Mouse (Mus musculus): ENCODE data around the gene Fgfr2. TPM values are rescaled to one million over a fixed set of nuclear protein-coding genes. Genes with fewer than 3 reads are reported as not detected.

The Fgfr2 gene
- total RNA-seq, 2 experiments from 2014 or later, result 56.7 to 61.5 TPM

DNA sequence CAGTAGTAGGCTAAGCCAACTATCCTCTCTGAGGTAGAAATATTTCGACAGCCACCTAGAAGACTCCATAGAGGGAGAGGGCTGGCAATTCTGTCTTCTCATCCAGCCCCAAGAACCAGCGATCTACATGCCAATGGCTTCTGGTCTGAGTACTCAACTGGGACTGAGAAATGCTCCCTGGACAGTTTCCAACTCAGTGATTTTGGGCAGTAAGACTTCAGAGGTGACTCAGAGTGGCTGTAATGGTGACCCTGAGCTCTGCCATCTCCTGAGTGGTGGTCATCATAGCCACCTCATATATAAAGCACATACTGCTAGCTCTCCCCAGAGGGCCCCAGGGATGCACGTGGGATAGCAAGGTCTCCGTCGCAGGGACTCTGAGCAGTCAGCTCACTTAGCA is 1055.6 kb downstream of the Fgfr2 start:
- DNase-seq (ENCODE audit: low spot score in 2 of 2), result no peak

DNA sequence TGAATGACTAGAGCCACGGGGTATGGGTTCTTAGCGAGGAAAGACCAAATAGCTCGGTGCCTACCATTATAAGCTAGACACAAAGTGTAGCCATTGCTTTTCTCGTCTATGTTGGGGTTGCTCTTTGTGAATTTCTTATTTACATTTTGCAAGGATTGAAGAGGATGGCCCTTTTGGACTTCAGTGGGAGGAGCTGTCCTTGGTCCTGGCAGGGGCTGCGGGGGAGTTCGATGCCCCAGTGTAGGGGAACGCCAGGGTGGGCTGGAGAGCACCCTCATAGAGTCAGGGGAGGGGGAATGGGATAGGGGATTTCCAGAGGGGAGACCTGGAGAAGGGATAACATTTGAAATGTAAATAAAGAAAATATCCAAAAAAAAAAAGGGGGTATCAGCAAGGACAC is 1063.0 kb downstream of the Fgfr2 start:
- no peak for DNase-seq (ENCODE audit: low spot score in 2 of 2)

DNA sequence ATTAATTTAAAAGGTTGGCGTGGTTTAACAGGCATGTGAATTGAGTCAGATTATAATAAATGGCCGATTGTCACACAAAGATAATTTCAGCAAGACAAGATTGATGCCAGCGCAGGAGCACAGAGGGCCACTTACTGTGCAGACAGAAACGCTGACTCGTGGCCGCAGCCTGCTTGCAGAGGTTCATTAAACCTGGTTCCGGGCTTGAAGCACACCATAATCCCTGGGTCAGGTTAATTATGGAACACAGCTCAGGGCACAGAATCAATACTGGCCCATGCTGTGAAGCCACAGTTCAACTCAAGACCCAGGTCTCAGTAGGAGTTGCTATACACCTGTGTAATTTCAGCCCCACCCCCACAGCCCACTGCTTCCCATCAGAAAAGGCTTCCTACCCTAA is 1066.6 kb downstream of the Fgfr2 start:
- no peak for DNase-seq (ENCODE audit: low spot score in 2 of 2)

DNA sequence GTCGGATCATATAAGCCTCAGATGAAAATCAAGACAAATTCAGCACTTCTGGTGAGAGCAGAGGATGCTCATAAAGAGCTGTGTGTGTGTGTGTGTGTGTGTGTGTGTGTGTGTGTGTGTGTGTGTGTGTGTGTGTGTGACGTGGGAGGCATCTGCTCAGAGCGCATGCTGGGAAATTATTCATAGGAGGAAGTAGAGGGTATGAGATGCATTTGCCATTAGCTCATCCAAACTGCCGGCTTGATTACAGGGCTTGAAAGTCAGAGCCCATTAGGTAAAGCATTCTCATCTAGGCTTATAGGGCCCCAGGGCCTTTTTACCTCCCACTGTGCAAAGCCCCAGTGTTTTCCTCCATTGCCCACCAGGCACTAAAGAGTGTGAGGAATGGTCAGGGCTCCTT is 1076.5 kb downstream of the Fgfr2 start:
- peak in 1 of 2 experiments; percentile 24 for DNase-seq (ENCODE audit: low spot score in 2 of 2)

DNA sequence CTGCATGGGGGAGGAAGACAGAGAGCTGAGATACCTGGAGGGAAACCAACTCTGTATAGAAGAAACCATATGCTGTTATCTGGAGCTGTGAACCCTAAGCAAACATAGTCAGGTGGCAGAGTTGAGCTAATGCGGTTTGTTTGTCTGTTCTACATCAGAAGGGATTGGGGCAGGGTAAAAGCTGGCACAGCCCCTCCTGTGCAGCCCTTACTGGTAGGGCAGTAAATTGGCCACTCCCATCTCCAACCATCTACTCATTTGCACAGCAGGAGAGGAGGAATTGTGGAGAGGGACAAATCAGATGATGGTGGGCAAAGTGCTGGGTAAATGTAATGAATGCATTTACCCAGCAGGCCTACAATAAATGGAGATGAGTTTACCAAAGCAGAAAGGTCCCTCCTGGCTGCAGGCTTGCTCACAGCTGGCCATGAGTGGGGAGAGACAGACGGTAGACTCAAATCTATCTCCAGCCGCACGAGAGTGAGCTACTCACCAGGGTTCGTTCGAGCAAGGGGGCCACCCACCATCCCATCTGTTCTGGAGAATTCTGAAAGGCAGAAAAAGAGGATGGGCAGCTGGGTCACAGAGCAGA is 1091.1 kb downstream of the Fgfr2 start:
- DNase-seq (ENCODE audit: low spot score in 2 of 2), result peak in 1 of 2 experiments; percentile 28

DNA sequence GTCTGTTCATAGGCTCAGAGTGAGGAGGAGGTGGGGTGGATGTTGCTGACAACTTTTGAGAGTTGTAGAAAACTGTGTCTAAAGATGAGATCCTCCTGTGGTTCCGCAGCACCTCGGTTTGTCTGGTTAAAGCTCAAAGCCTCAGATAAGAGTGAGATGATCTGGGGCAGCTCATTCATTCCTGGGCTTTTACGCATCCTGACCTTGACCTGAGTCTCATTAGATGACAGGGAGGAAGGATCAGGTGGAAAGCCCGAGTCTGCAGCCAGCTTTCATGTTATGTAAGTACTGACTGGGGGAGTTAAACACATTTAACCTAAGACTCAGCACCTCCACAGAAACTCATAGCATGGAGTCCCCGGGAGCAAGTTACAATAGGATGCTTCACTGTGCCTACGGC is 1096.5 kb downstream of the Fgfr2 start:
- DNase-seq (ENCODE audit: low spot score in 2 of 2), result no peak

DNA sequence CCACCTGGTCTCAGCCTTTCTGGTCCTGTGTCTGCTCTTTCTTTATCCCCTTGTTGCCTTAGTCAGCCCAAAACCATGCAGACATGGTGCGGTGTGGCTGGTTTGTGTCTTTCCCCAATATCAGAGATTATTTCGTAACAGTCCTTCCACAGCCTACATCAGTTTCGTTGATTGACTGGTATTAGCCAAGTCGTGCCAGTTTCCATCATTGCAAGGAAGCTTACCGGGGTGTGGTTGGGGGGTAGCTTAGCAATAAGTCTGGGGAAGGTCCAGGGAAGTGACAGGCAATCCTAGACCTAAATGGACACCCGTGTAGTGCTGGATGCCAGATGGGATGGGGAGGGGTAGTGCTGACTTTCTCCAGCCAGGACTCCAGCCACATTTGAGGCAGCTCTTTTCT is 1097.6 kb downstream of the Fgfr2 start:
- DNase-seq (ENCODE audit: low spot score in 2 of 2), result no peak

DNA sequence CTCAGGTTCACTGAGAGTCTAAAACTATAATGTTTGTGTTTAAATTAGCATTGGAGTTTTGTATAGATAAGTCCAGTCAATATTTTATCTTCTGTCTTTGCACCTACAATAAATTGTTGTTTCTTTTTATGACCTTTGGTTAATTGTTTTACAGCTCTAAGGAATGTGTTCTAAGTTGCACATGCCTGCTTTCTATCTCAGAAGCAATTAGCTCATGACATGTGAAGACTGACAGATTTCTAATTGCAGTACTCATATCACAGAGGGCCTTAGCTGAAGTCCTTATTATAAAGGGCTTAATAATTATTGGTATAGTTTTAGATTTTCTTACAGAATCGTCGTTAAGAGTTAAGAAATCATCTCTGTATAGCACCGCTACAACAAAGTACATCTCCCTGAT is 1107.2 kb downstream of the Fgfr2 start:
- no peak for DNase-seq (ENCODE audit: low spot score in 2 of 2)

DNA sequence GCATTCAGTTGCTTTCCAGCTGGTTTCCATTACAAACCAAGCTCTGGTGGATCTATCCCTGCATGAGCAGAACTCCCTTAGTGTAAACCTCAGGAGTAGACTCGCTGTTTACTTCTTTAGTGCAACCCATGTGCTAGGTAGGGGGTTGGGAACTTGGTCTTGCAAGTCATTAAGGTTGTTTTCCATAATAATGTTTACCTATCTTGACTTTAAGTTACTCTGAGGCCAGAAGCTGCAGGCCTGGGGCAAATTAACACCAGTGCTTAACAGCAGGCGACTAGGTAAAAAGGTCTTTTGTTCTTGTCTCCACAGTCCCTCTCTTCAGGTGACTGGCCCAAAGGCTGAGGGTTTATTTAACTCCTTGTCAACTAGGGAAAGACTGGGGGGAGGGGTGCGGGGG is 1108.0 kb downstream of the Fgfr2 start:
- DNase-seq (ENCODE audit: low spot score in 2 of 2), result no peak

DNA sequence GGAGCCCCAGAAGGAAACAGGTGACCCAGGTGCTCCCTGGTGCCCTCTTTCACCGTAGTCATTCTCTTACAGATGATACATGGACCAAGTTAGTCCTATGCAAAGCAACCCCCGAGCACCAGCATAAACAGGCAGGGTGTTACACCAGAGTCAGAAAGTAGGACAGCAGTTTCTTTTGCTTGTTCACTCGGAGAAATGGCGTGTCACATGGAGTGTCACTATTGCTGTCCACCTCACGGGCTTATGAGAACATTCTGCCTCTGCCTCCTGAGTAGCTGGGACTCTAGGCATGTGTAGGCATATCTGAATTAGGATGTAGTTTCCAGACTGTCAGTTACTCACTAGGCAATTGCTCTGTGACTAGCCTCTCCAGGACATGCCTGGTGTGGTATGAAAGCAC is 1109.2 kb downstream of the Fgfr2 start:
- DNase-seq (ENCODE audit: low spot score in 2 of 2), result no peak

DNA sequence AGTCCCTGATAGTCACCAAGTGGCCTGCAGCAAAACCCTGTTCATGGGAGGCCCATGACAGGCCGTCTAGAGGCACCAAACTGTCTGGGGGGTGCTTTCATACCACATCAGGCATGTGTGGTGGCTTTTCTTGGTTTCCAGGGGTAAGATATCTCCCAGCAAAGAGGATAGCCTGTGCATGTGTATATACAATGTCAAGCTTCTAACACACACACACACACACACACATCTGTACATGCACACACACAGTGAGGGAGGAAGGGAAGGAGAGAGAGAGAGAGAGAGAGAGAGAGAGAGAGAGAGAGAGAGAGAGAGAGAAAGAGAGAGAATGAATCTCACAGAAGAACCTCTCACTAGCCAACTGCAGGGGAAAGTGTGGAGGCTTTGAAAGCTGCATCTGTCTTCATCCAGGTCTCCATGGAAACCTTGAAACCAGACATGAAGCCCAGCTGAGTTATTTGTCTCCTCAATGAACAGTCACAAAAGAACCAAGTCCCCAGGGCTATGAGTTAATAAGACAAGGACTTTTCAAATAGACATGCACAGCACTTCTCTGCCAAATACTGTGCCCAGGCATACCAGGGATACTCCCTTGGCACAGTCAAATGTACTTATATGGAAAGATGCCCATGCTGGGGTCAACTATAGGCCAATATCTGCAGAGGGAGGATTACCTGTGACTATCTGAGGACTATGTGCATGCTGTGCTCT is 1110.0 kb downstream of the Fgfr2 start:
- peak in 1 of 2 experiments; percentile 61 for DNase-seq (ENCODE audit: low spot score in 2 of 2)

DNA sequence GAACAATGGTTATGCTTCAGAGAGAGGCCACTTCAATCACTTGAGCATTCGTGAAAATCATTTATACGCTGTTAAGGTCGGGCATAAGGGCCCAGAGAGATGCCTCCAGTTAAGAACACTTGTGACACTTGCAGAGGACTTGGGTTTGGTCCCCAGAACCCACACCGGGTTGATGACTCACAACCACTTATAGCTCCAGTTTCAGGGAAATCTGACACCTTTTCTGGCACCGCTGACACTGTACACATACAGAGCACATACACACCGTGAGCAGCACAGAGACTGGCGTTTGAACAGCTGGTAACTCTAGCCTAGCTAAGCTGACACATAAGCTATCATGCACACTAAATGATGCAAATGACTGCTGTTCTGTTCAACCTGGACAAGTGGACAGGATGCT is 1114.1 kb downstream of the Fgfr2 start:
- no peak for DNase-seq (ENCODE audit: low spot score in 2 of 2)

DNA sequence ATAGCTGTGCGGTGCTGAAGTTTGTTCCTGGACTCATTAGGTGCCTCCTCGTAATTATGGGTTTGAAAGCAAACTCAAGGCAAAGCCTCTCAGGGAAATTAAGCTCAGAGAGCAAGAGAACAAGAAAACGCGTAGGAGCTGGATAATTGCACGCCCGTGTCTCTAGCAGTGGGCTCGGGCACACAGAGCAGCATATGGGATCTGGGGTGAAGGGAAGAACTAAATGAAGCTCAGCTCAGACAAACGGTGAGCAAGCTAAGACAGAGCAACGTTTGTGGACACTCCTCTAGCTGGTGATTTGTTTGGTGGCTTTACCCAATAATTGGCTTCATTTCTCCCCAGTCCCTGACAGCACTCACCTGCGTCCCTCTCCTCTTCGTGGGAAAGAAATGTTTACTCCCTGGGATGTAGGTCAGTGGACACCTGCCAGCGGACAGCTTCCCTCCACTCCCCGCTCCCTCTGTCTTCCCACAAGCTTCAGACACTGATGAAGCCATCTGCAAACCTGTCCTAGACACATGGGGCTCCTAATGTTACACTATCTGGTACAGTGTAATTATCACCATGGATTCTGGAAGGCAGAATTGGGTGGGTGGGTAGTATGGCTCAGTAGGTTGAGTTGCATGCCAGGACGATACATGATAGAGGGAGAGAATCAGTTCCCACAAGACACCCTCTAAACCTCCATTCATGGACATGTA is 1117.0 kb downstream of the Fgfr2 start:
- DNase-seq (ENCODE audit: low spot score in 2 of 2), result peak in 1 of 2 experiments; percentile 60

DNA sequence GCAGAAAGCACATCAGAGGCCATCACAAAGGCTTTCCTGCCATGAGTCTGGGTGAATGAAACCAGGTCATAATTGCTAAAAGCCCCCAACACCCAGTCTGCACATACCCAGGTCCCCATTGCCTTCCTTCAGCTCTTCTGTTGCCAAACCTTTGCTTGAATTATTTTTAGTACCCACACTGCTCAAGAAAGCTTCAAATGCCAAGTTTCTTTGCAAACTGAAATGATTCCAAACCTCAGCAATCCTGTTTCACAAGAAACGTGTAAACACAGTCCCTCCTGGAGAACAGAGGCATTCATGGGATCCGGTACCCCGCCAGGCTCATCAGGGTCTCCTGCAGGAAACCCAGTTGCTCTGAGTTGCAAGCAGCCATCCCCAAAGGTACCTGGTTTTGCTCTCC is 1130.3 kb downstream of the Fgfr2 start:
- no peak for DNase-seq (ENCODE audit: low spot score in 2 of 2)

DNA sequence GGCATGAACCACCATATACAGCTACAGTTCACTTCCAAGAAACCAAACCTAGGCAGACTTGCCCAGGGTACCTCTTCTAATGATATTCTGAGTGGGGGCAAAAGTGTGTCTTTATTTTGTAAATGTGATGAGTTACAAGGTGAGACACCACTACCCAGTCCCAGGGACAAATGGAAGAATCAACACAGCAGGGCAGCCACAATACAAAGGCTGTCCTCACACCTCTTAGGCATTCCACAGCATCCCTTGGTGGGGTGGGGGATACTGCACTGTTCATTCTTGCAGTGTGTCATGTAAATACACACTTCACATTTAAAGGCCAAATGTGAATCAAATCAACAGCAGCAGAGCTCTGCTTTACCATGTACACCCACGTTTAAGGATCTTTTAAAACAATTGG is 1130.9 kb downstream of the Fgfr2 start:
- DNase-seq (ENCODE audit: low spot score in 2 of 2), result no peak

DNA sequence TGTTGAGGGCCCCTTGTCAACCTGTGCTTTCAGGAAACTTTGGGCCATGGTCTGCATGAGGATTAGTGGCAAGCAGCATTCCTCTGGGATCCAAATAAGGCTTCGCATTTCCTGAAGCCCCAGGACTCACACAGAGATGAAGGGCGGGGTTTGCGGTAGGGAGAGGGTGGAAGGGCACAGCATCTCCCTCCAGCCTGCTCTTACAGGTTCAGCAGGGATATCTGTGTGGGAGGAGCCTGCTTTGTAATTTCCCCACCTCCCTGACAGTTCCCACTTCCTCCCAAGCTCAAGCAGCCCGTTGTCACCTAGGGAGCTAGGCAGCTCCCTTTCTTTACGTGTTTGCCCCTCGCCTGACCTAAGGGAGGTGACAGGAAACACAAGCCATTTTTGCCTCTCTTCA is 1134.1 kb downstream of the Fgfr2 start:
- no peak for DNase-seq (ENCODE audit: low spot score in 2 of 2)

DNA sequence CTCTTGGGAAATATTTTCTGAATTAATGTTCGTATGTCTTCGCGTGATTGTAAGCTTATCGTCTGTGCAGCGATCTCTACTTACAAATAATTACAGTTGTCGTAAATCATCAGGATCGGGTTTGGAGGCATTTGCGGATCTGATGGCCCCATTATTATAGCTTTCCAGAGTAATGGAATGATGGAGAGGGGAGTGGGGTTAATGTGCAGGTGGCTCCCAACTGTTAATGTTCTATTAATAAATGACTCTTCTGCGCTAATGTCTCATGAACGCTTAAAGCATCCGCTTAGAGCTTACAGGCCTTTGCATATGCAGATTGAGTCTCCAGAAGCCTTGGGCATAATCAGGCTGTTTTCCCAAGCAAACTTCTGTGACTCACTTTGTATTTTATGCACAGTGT is 1144.5 kb downstream of the Fgfr2 start:
- peak in 1 of 2 experiments; percentile 47 for DNase-seq (ENCODE audit: low spot score in 2 of 2)

DNA sequence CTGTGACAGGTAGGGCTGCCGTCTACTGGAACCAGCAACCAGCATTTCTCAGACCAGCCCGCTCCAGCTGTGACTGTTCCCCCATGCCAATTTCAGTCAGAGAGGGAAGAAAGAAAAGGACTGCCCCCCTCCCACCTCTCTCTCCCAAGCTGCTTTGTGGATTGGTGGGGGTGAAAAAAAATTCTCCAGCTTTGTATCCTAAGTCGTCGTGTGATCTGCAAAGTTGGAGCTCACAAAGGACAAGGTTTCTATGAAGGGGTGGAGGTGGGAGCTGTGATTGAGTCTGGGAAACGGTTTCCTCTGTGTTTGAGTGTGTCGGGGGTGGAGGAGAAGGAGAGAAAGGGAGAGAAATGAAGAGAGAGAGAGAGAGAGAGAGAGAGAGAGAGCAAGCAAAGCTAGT is 1147.3 kb downstream of the Fgfr2 start:
- DNase-seq (ENCODE audit: low spot score in 2 of 2), result no peak

DNA sequence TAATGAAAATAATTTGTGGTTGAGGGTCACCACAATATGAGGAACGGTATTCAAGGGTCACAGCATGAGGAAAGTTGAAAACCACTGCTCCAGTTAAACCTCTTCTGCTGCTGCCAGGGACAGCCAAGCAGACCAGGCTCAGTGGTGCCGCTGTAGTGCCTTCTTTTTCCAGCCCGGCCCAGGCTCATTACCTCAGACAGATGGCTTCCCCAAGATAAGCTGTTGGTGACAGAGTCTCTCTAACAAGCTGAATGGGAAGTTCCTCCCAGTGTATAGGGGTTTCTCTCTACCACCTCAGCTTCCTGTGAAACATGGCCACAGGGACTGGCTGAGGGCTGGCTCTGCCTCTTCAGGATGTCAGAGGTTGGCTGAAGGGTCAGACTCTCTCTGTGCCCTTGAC is 1152.9 kb downstream of the Fgfr2 start:
- DNase-seq (ENCODE audit: low spot score in 2 of 2), result no peak

DNA sequence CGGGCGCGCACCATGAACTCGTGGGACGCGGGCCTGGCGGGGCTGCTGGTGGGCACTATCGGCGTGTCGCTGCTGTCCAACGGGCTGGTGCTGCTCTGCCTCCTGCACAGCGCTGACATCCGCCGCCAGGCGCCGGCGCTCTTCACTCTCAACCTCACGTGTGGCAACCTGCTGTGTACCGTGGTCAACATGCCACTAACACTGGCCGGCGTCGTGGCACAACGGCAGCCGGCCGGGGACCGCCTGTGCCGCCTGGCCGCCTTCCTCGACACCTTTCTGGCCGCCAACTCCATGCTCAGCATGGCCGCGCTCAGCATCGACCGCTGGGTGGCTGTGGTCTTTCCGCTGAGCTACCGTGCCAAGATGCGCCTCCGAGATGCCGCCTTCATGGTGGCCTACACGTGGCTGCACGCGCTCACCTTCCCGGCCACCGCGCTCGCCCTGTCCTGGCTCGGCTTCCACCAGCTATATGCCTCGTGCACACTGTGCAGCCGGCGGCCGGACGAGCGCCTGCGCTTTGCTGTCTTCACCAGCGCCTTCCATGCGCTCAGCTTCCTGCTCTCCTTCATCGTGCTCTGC is 1156.1 kb downstream of the Fgfr2 start:
- DNase-seq (ENCODE audit: low spot score in 2 of 2), result peak; percentile 25 to 48

DNA sequence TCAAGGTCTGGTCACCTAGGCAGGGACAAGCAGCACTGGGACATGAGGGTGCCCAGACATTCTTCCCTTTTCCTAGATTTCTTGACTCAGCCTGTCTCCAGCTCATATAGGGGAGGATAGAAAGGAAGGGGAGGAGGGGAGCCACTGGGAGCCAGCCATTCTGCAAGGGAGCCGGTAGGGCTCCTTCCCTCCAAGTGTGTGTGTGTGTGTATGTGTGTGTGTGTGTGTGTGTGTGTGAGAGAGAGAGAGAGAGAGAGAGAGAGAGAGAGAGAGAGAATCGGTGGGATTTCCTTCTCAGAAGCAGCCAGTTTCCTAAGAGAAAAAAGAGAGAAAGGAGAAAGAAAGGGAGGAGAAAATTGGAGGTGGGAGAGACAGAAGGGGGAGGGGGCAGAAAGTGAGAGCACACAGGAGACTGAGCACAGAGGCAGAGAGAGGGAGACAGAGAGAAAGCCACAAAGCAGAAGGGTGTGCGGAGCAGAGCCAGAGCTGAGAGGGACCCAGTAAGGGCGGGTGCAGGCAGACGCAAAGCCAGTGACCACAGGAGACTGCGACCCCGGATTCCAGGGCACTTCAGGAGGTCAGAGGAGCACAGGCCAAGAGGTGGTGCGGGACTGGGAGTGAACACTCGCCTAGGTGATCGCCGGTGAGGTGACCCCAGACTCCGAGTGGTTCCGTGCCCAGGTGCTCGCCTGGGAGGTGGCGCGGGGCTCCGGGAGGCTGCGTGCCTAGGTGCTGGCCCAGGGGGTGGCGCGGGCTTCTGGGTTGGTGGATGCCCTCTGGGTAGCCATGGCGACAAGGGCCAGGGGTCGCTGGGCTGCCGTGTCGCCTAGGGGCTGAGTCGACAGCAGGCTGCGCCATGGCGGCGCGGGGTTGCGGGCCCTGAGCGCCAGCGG is 1156.9 kb downstream of the Fgfr2 start, which contains the start of gene Gpr26:
Gene Gpr26, plus strand, starts transcription at position 438 of the 893 bp plus-strand sequence.
- DNase-seq (ENCODE audit: low spot score in 2 of 2), result peak; percentile 44 to 54

Measured in layer of hippocampus, adult 18-20 months (tissue).